Mouse (Mus musculus) stomach, postnatal 0 days (tissue): ENCODE results near the gene Cdc34. TPM values are rescaled to one million over a fixed set of nuclear protein-coding genes. Genes with fewer than 3 reads are reported as not detected.

ENCODE experiments used
- ATAC-seq: fragments of 200-750 bp; cut with Nextera tagmentation; 2 replicates; pipeline ENCODE4 v1.8.0; 2017; ENCODE audit not compliant: low FRiP score, low TSS enrichment
- DNase-seq: peaks from one replicate; pipeline ENCODE4 v3.0.0-alpha.2; 2016; ENCODE audit warnings: low spot score
- H3K27ac ChIP-seq: fragments of 300-500 bp; sonication (generic); replicated peaks from 2 replicates; pipeline ENCODE4 v1.5.1; 2014; ENCODE audit warnings: mild to moderate bottlenecking, control low read depth
- H3K27me3 ChIP-seq: fragments of 300-500 bp; sonication (generic); 2 replicates; pipeline ENCODE4 v1.6.1; 2014; ENCODE audit warnings: low read length; ENCODE audit not compliant: control insufficient read depth, insufficient read depth
- H3K36me3 ChIP-seq: fragments of 300-500 bp; sonication (generic); 2 replicates; pipeline ENCODE4 v1.6.1; 2014; ENCODE audit warnings: low read length, mixed read lengths; ENCODE audit not compliant: control insufficient read depth, insufficient read depth
- H3K4me1 ChIP-seq: fragments of 300-500 bp; sonication (generic); replicated peaks from 2 replicates; pipeline ENCODE4 v1.6.1; 2014; ENCODE audit warnings: antibody characterized with exemption; ENCODE audit not compliant: control insufficient read depth, insufficient read depth
- H3K4me2 ChIP-seq: fragments of 300-500 bp; sonication (generic); replicated peaks from 2 replicates; pipeline ENCODE4 v1.6.1; 2014; ENCODE audit warnings: low read depth, mild to moderate bottlenecking, control low read depth, moderate library complexity
- H3K4me3 ChIP-seq: fragments of 300-500 bp; sonication (generic); 2 replicates; pipeline ENCODE4 v1.5.1; 2014; ENCODE audit warnings: low read depth, low read length, control low read depth
- H3K9ac ChIP-seq: fragments of 300-500 bp; sonication (generic); 2 replicates; pipeline ENCODE4 v1.6.1; 2014; ENCODE audit warnings: mild to moderate bottlenecking, low read length, control low read depth, mixed read lengths
- H3K9me3 ChIP-seq: fragments of 300-500 bp; sonication (generic); 2 replicates; pipeline ENCODE4 v1.6.1; 2016; ENCODE audit warnings: low read length; ENCODE audit not compliant: control insufficient read depth
- CTCF ChIP-seq: IDR thresholded peaks from 2 replicates; pipeline ENCODE4 v1.5.1; 2016; ENCODE audit warnings: antibody characterized with exemption, low read depth, mild to moderate bottlenecking, moderate library complexity
- EP300 ChIP-seq: optimal IDR thresholded peaks from 2 replicates; pipeline ENCODE3; 2016; ENCODE audit warnings: antibody characterized with exemption
- WGBS: fragments of 180-500 bp; shearing (Covaris S2); extraction: QIAGEN DNeasy Blood & Tissue Kit; methylation state at CpG from one replicate; pipeline ENCODE4 v1.1.7; 2014; 5-methylcytosine and 5-hydroxymethylcytosine counted together
- polyA plus RNA-seq: library from polyadenylated mRNA; unstranded; fragments of >200 nt; fragmentation: Nextera tagmentation; extraction: Ambion mirVana; gene quantifications from 2 replicates; pipeline ENCODE4 v1.2.1, GENCODE M21; 2015

Cdc34 gene
- polyA plus RNA-seq, 1 experiment from 2014 or later = 85.3 TPM

DNA sequence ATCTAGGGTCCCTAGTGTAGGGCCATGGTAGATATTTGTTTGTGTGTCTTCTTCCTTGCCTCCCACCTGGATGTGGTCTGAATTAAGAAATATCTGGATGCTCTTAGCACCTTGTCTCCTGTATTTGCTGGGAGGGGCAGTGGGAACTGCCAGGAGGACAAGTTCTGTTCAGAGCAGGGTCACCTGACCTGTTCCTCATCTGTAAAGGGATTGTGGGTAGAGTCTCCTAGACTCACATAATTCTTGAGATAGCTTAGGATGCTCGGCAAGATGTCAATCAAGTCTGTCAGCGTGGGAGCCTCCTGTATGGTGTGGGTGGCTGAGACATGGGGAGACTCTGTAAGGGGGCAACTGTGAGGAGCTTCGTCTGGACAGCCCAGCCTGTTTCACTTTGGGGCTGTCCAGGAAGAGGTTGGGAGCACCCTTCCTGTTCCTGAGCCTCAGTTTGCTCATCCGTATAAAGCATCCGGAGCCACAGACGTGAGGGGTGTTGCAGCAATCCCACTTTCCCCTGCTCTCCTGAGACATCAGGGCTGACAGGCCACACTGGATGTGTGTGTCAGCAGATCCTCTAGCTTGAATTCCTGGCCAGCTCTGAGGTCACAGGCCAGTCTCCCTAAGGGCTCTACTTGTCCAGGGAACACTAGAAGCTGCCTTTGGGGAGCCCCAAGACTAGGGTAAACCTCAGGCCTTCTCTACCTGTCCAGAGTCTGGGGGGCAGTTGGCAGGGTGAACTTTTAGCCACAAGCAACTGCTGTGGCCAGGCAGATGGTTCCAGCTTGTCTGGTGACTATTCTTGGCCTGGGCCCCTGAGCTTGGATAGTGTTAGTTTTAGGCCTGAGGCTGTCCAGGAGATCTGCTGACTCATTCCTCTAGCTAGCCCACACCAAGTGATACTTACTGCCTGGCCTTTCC lies 2.0 kb downstream of the Cdc34 start:
- peaks cover 20% of the 10 kb centered on the region for H3K36me3 ChIP-seq
- 80% methylated on average over 6 of the region's 6 CpGs for WGBS
- H3K27me3 ChIP-seq = no peaks in the 10 kb centered on the region
- H3K27ac ChIP-seq = 0 out of 2 replicates have a peak overlapping the region, but pooled peaks have one; percentile 8
- H3K4me2 ChIP-seq = peak overlapping the region; percentile 75
- ATAC-seq (no peak), DNase-seq (no peak)
- H3K4me3 ChIP-seq = peak overlapping the region; percentile 73; the same call in 1 of the 2 replicates
- peaks cover 10% of the 10 kb centered on the region; the same call in 1 of the 2 replicates for H3K4me1 ChIP-seq
- H3K9ac ChIP-seq = peak overlapping the region; percentile 85
- TF ChIP-seq EP300 (no peak), CTCF (no peak)
- H3K9me3 ChIP-seq = no peaks in the 10 kb centered on the region

DNA sequence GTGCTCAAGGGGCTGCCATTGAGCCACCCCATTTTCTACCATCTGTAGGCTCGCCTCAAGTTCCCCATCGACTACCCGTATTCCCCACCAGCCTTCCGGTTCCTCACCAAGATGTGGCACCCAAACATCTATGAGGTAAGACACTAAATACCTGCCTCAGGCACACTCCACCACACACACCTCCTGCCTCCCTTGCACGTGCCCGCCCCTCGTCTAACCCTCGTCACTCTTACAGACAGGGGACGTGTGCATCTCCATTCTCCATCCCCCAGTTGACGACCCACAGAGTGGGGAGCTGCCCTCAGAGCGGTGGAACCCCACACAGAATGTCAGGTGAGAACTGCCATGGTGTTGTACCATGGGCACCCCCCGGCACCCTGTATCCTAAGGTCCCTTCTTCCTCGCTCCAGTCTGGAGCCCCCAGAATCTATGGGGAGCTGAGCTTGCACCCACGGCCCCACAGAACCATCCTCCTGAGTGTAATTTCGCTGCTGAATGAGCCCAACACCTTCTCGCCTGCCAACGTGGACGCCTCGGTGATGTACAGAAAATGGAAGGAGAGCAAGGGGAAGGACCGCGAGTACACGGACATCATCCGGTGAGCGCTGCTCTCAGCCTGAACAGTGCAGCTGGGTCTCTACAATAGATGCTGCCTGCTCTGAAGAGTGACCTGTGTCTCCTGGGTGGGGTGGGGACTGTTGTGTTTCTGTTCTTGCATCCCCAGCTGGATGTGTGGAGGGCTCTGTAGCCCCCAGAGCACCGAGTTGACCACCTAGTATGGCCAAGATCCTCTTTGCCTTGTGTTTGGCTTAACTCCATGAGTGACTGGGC lies 3.0 kb downstream of the Cdc34 start:
- DNase-seq = no peak
- Histone ChIP-seq H3K9ac (no peak overlapping the region), H3K36me3 (peaks cover 20% of the 10 kb centered on the region)

DNA sequence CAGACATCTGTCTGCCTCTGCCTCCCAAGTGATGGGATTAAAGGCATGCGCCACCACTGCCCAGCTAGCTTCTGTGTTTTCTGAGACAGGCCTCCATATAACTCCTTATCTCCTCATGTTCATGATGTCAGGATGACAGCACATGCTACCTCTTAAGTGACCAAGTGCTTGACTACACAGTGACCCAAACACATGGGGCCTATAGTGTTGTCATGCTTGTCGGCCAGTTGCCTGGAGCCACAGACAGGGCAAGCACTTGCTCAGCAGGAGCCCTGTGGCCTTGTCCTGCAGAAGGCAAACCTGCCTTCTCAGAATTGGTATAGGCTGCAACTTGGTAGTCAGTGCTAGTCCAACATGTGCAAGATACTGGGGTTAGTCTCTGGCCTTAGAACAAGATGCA lies 4.2 kb downstream of the Cdc34 start:
- H3K36me3 ChIP-seq = peaks cover 20% of the 10 kb centered on the region

More for the DNA sequence above, 3.0 kb downstream of the Cdc34 start:
- no peaks in the 10 kb centered on the region for H3K27me3 ChIP-seq
- peaks cover 10% of the 10 kb centered on the region; the same call in 1 of the 2 replicates for H3K4me1 ChIP-seq
- H3K4me2 ChIP-seq = no peak overlapping the region
- ATAC-seq = no peak
- TF ChIP-seq CTCF = no peak
- TF ChIP-seq EP300 = no peak
- no peak overlapping the region for H3K4me3 ChIP-seq
- no peaks in the 10 kb centered on the region for H3K9me3 ChIP-seq
- H3K27ac ChIP-seq = no peak overlapping the region
- WGBS = 93% methylated on average over 25 of the region's 25 CpGs

GRCm38 (mm10) chr10:79686691-79687090 lies 4.7 kb downstream of the Cdc34 start:
- Histone ChIP-seq H3K4me3 (no peak overlapping the region), H3K27me3 (no peaks in the 10 kb centered on the region), H3K9ac (no peak overlapping the region), H3K9me3 (no peaks in the 10 kb centered on the region), H3K4me1 (peaks cover 10% of the 10 kb centered on the region; the same call in 1 of the 2 replicates), H3K36me3 (peaks cover 20% of the 10 kb centered on the region), H3K4me2 (no peak overlapping the region), H3K27ac (no peak overlapping the region)
- no peak for TF ChIP-seq CTCF
- TF ChIP-seq EP300 = no peak
- 73% methylated on average over 1 of the region's 1 CpGs for WGBS
- ATAC-seq = no peak
- DNase-seq = no peak

More for the DNA sequence above, 4.2 kb downstream of the Cdc34 start:
- H3K4me3 ChIP-seq = no peak overlapping the region
- no peak overlapping the region for H3K27ac ChIP-seq
- no peak for DNase-seq
- TF ChIP-seq CTCF = no peak
- TF ChIP-seq EP300 = no peak
- no peak overlapping the region for H3K4me2 ChIP-seq
- H3K9ac ChIP-seq = no peak overlapping the region
- no peak for ATAC-seq
- peaks cover 10% of the 10 kb centered on the region; the same call in 1 of the 2 replicates for H3K4me1 ChIP-seq
- no peaks in the 10 kb centered on the region for H3K27me3 ChIP-seq
- no peaks in the 10 kb centered on the region for H3K9me3 ChIP-seq
- WGBS = 88% methylated on average over 2 of the region's 2 CpGs

DNA sequence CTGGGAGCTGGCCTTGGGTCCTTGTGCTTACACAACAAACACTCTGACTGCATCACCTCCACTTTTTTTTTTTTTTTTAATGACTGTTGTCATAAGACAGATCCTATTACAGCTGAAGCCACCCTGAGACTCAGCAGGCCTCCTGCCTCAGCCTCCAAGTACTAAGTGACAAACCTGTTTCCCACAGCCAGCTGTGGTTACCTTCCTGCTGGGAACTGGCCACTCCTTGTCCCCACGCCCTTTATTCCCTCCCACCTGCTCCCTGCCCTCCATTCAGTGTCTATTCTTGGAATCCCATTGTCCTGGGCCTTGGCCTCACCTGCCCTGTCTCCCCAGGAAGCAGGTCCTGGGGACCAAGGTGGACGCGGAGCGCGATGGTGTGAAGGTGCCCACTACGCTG lies 5.5 kb downstream of the Cdc34 start:
- DNase-seq (no peak), ATAC-seq (no peak)
- H3K27me3 ChIP-seq = no peaks in the 10 kb centered on the region
- H3K4me3 ChIP-seq = no peak overlapping the region
- no peaks in the 10 kb centered on the region for H3K9me3 ChIP-seq
- peaks cover 10% of the 10 kb centered on the region; the same call in 1 of the 2 replicates for H3K4me1 ChIP-seq
- H3K9ac ChIP-seq = no peak overlapping the region
- no peak overlapping the region for H3K4me2 ChIP-seq
- TF ChIP-seq EP300 (no peak), CTCF (no peak)
- H3K36me3 ChIP-seq = peaks cover 20% of the 10 kb centered on the region
- WGBS = 90% methylated on average over 6 of the region's 6 CpGs
- no peak overlapping the region for H3K27ac ChIP-seq
